Mouse (Mus musculus) embryonic fibroblast, embryonic 13.5 days (primary cell): ENCODE data around the gene Cdk12. TPM values are rescaled to one million over a fixed set of nuclear protein-coding genes. Genes with fewer than 3 reads are reported as not detected.

ENCODE experiments used
- H3K27ac ChIP-seq: 2 replicates; pipeline ENCODE4 v1.5.1; 2012; ENCODE audit warnings: low read length, control low read depth, inconsistent platforms; ENCODE audit not compliant: insufficient read depth
- H3K4me1 ChIP-seq: 2 replicates; pipeline ENCODE4 v1.6.1; 2011; ENCODE audit warnings: low read length; ENCODE audit not compliant: control insufficient read depth, insufficient read depth
- H3K4me3 ChIP-seq: 2 replicates; pipeline ENCODE4 v1.5.1; 2011; ENCODE audit warnings: mild to moderate bottlenecking, control low read depth, low read length; ENCODE audit not compliant: insufficient read depth
- CTCF ChIP-seq: IDR thresholded peaks from 2 replicates; pipeline ENCODE4 v1.5.1; 2011; ENCODE audit warnings: mild to moderate bottlenecking, control low read depth, low read length, moderate library complexity, borderline replicate concordance; ENCODE audit not compliant: insufficient read depth
- POLR2A ChIP-seq: IDR thresholded peaks from 2 replicates; pipeline ENCODE4 v1.6.1; 2011; ENCODE audit warnings: low read depth, mild to moderate bottlenecking, control low read depth, low read length, moderate library complexity
- polyA plus RNA-seq: library from polyadenylated mRNA; stranded (reverse); fragments of >200 nt; gene quantifications from 2 replicates; pipeline ENCODE4 v1.2.4, GENCODE M21; 2011; ENCODE audit warnings: low read depth; ENCODE audit not compliant: missing spikeins, insufficient read length

Cdk12 gene
- polyA plus RNA-seq, 1 experiment, result 42.0 TPM

DNA sequence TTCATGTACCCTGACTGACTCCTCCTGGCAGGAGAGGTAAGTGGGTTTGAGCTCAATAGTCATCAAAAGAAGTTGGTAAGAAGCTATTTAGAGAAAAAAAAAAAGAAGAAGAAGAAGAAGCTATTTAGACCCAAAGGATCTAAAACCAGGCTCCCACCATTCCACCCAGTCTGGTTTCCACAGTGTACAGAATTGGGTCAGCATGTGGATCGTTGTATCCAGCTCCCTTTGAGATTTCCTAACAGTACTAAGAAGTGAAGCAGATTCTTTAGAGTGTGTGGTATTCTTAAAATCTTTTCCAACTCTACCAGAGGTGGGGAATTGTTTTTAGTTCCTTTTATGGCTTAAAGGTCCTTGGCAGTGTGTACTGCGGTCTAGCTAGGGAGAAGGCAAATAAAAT is 50.9 kb downstream of the Cdk12 start:
- Histone ChIP-seq H3K4me3 (no peak overlapping the region), H3K4me1 (no peaks in the 10 kb centered on the region), H3K27ac (no peak overlapping the region)
- TF ChIP-seq POLR2A (no peak), CTCF (no peak)

DNA sequence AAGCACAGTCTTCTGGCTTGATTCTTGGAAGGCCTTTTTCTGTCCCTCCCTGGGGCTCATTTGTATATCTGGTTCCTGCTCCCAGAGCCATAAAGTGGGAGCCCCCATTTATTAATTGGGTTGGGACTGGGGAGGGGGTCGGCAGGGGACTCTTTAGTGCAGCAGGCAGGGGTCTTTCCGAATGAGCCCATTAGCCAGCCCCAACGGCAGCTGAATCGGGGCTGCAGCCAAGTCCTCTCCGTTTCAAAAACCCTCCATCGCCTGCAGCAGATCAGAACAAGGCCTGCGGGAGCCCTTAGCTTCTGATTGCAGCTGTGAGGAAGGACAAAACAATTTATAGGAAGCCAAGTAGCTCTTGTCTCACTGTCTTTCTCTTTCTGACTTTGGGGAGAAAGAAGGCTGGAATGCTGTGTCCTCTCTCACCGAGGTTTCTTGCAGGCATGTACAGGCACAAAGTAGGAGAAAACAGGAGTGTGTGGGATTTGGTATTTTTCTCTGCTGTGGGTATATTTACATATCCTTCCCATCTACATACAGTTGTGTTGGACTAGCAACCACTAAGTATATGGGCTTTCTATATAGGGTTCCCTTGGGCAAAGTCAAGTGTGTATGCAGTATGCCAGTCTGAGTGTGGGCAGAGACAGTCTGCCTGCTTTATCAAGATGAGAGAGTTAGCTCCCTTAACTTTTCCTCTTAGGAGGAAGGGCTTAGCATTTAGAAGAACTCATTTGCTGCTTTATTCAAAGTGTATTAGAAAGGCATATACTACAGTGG is 58.0 kb downstream of the Cdk12 start:
- TF ChIP-seq CTCF (no peak), POLR2A (no peak)
- no peak overlapping the region for H3K4me3 ChIP-seq

DNA sequence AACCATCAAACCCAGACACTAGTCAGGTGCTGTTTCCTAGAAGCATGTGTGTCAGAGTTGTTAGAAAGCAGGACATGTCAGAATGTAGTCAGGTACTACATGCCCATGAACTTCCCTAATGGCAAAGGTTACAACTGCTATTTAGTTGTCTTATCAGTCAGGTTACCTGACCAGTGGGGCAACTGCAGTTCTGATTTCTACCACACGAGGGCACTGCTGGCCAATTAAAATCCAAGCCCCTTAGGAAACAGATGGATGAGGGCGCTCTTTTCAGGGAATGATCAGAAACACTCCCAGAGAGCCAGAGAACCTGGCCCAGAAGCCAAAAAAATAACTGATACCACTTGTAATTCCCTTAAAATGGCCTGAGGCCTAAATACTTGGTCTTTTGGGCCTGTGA is 62.2 kb downstream of the Cdk12 start:
- no peak overlapping the region for H3K4me3 ChIP-seq
- TF ChIP-seq CTCF (peak; percentile 59; the same call in 1 of the 2 replicates), POLR2A (no peak)
- no peak overlapping the region for H3K27ac ChIP-seq

More for the DNA sequence above, 58.0 kb downstream of the Cdk12 start:
- no peak overlapping the region for H3K27ac ChIP-seq
- peaks cover 2% of the 10 kb centered on the region; the same call in 1 of the 2 replicates for H3K4me1 ChIP-seq

DNA sequence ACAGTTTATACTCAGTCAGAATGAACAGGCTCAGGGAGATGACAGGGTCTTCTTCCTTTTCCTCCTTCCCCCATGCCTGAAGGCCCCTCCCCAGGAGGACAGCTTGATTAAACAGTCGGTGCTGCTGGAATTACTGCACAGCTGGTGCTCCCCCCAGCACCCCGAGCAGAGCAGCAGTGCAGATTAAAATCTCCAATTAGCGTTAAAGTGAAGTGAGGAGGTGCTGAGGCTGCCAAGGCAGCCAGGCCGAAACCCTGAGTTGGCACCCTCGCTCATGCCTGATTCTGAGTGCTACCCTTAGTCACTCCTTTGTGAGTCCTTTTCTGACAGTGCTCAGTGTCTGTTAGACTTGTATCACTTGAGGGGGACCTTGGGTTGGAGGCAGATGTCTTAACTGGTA is 63.0 kb downstream of the Cdk12 start:
- TF ChIP-seq CTCF, result no peak
- TF ChIP-seq POLR2A, result no peak
- Histone ChIP-seq H3K27ac (no peak overlapping the region), H3K4me1 (peaks cover 2% of the 10 kb centered on the region; the same call in 1 of the 2 replicates), H3K4me3 (no peak overlapping the region)

More for the DNA sequence above, 62.2 kb downstream of the Cdk12 start:
- H3K4me1 ChIP-seq, result peaks cover 2% of the 10 kb centered on the region; the same call in 1 of the 2 replicates

DNA sequence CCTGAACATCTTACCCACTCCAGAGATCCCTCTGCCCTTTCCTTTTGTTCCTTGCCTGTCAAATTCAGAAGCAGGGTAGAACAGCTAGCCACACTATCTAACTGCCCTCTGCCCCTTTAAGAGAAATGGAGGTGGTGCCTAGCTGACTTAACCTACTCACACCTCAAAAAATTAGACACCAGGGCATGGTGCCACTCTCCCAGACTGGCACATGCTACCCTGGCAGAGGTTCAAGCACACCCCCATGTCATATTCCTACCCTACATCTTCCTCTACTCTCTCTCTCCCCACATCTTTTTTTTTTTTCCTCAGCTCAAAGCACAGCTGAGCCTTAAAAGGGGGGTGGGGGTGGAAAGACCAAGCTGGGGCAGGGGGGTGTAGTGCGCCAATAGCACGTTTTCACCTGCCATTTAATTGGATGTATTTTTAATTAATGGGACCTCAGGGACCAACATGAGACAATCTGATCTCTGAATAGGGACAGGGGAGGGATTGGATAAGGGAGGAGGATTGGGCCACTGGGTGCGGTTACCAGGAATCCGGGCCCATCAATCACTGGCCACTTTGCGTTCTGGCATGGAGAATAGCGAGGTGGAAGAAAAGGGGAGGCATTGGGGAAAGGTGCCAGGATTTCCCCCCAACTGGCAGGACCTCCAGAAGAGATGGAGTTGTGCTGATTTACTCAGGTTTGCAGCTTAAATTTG is 64.0 kb downstream of the Cdk12 start:
- Histone ChIP-seq H3K4me3 (no peak overlapping the region), H3K4me1 (peaks cover 2% of the 10 kb centered on the region; the same call in 1 of the 2 replicates), H3K27ac (no peak overlapping the region)
- TF ChIP-seq CTCF, result no peak
- TF ChIP-seq POLR2A, result no peak

DNA sequence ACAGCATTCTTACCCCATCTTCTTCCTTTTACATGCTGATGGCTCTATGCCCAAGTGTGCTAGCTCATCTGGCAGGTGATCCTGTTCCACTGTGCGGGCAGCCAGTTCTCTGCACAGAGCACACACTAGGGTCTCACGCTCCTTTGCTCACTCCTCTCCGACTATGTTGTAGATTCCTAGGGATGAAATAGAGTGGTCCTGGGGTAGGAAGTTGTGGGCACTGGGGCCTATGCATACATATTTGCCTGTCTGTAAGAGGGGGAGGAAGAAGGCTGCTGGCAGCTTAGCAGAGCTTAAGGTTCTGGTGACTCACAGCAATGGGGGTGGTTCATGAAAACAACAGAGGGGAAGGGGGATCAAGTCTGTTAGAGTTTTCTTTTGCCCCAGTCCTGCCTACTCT is 67.2 kb downstream of the Cdk12 start:
- H3K4me1 ChIP-seq, result peaks cover 2% of the 10 kb centered on the region; the same call in 1 of the 2 replicates
- H3K4me3 ChIP-seq, result no peak overlapping the region
- no peak overlapping the region for H3K27ac ChIP-seq
- TF ChIP-seq CTCF (no peak), POLR2A (no peak)

DNA sequence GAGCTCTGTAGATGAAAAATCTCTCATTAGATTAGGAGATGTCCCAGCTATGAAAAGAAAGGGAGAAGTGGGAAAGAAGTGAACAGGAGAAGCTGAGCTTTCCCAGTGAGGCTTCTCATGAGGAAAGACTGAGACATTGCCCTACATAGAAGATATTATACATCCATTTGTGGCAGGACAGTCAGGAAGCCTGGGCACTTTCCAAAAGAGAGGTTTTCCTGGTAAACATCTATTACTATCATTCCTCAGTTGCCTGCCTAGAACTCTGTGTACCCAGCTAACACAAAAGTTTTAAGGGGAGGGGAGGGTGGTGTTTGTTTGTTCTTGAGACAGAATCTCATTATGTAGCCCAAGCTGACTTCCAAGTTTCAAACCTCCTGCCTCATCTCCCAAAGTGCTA is 67.6 kb downstream of the Cdk12 start:
- Histone ChIP-seq H3K4me3 (no peak overlapping the region), H3K27ac (no peak overlapping the region), H3K4me1 (no peaks in the 10 kb centered on the region)
- no peak for TF ChIP-seq POLR2A
- no peak for TF ChIP-seq CTCF

DNA sequence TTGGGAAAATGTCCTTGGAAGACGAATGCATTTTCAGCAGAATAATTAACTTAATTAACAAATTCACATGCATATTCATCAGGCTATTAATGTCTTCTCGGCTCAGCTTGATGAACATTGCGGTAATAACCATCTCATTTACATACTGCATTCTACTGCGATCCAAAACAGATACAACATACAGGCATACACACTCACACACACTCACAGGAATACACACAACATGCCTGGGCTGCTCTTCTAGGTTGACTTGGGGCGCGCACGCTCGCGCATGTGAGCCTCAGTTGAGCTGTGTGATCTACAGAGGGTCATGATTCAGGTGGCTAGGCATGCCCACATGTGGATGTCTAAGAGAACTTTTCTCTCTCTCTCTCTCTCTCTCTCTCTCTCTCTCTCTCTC is 80.9 kb downstream of the Cdk12 start:
- Histone ChIP-seq H3K4me1 (no peaks in the 10 kb centered on the region), H3K27ac (no peak overlapping the region), H3K4me3 (no peak overlapping the region)
- TF ChIP-seq POLR2A (no peak), CTCF (no peak)

DNA sequence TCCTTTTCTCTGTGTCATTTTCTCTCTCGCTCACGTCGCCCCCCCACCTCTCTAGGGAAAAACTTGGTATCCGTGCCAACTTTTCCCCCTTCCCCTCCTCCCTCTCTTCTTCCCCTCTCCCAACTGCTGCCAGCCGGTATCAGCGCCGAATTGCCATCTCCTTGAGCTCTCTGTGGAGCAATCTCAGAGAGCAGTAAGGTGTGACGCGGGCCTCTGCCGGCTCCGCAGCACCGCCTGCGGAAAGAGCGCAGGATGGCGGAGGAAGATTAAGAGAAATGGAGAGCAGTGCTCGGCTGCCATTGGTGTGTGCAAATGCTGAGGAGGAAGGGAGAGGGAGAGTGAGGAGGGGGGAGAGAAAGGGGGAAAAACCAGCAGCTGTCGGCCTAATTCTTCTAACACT is 81.4 kb downstream of the Cdk12 start:
- TF ChIP-seq CTCF (no peak), POLR2A (no peak)
- no peak overlapping the region for H3K4me3 ChIP-seq

DNA sequence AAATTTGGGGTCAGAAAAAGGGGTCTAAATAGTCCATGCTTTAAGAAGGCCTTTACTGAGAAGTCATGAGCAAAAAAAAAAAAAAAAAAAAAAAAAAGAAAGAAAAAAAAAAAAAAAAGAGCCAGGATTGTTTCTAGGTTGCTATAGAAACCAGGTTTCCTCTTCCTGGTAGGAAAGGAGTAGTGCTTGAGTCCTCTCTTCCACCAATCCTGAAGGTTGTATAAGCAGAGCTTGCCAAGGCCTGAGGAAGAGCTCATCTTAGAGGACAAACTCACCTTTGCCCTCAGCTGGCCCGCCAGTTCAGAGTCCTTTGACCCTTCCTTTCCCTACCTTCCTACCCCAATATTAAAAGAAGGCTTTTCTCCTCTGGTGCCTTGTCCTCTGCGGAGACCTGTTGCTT is 82.5 kb downstream of the Cdk12 start:
- Histone ChIP-seq H3K27ac (no peak overlapping the region), H3K4me1 (no peaks in the 10 kb centered on the region), H3K4me3 (no peak overlapping the region)
- TF ChIP-seq CTCF (no peak), POLR2A (no peak)

More for the DNA sequence above, 81.4 kb downstream of the Cdk12 start:
- Histone ChIP-seq H3K27ac (no peak overlapping the region), H3K4me1 (no peaks in the 10 kb centered on the region)

DNA sequence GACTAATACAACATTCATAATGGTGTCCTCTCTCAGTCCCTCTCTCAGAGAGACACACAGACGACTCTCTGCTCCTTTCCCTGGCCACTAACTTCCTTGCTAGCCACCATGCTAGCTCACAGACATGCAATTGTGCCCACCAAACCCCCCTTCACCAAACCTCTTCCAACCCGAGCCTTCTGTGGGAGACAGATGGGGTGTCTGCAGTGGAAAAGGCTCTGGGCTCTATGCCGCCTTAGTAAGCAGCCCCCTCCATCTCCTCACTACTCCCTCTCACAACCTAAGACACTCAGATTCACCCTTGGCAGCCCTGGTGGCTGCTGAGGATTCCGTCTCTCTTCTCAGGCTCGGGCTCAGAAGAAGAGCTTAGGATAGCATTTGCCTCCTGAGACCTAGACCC is 84.7 kb downstream of the Cdk12 start:
- no peak for TF ChIP-seq CTCF
- no peak for TF ChIP-seq POLR2A
- H3K4me1 ChIP-seq, result no peaks in the 10 kb centered on the region

More for the DNA sequence above, 84.7 kb downstream of the Cdk12 start:
- no peak overlapping the region for H3K4me3 ChIP-seq
- H3K27ac ChIP-seq, result no peak overlapping the region
